Mouse (Mus musculus): ENCODE data around the gene Olfr996.
A peak's percentile ranks its signal among the peaks of the same experiment; 100 is the strongest.
"Not testable (repeated sequence)": the region's sequence is repeated elsewhere in the genome, so short reads cannot be mapped to it uniquely, and the experiment has no call there.

The Olfr996 gene

GRCm38 (mm10) chr2:85578915-85579314, at the start of gene Olfr996:
Olfr996 (plus strand) TSS chr2:85579215.
- DNase-seq: no peak

GRCm38 (mm10) chr2:85532082-85532778, 46.8 kb upstream of the Olfr996 start:
- no peak for DNase-seq

- no peak for DNase-seq
Measured at GRCm38 (mm10) chr2:85533934-85534333, 45.1 kb upstream of the Olfr996 start.

DNA sequence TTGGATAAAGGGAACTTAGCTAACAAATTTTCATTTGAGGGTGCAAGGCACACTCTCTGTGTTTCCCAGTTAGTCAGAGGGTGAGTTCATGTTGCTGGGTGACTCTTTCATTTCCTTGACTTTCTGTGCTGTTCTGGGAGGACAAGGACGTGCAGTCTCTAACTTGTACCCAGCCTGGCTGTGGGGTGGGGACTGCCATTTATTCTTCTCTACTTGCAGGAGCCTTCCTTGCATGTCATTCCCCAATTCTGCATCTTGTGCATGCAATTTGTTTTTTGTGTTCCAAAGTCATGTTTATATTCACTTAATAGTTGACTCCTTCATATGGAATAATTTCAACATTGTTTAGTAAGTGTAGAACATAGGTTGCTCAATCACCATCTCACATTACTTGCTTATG, 24.2 kb upstream of the Olfr996 start:
- DNase-seq: no peak

DNA sequence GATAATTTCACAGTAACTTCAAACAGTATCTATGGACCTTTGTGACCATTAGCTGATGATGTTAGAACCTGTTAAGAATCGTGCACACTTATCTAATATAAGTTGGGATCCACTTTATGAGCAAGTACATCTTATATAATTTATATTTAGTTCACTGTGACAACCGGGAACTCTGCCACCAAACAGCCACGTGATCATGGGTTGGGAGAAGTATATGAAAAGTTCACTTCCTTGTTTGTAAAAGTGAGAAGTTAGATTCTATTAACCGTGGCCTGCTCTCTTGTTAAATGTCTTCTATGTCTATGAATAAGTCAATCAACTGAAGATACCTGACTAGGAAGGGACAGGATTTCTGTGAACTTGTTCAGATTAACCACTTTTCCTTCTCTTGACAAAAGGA, 18.8 kb upstream of the Olfr996 start:
- no peak for DNase-seq

- DNase-seq: peak; percentile 11 to 27
Measured at GRCm38 (mm10) chr2:85561187-85561586, 17.8 kb upstream of the Olfr996 start.

DNA sequence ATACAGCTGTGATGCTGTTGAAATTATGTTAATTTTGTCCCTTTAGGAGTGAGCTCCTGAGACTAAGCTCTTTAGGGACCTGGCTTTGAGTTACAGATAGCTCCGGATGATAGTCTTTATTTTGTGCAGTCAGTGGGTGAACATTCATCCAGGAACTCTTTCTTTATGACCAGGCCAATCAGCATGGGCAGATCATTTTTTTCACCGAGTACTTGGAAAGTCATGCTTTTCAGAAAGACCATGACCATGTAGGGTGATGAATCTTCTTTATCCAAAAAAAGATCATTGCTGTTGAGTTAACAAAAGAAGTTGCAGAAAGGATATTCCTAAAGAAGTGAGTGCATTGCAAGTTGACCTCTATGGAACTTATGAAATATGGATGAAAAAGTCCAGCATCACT, 9.6 kb downstream of the Olfr996 start, which contains the start of gene Olfr998:
Olfr998 (plus strand) TSS at position 301 of the 400 bp plus-strand sequence.
- not testable (repeated sequence) for DNase-seq

DNA sequence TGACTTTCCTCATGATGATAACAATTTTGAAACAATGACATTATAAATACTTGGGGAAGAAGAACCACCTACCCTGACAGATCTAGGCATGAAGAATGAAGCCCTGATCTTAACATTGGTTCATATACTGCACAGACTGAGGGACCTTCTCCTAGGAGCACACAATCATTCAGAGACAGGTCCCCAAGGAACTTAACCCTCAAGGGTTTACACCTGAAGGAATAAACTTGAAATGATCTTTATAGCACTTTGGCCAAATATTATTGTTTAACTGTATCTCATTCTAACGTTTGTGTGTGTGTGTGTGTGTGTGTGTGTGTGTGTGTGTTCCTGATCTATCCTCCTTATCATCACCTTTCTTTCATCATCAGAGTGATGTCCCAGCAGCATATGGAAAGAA, 32.8 kb downstream of the Olfr996 start, which contains the start of gene Olfr1000:
Olfr1000 (minus strand) TSS at position 101 of the 400 bp plus-strand sequence.
- DNase-seq: no peak
